Mouse (Mus musculus) mouse embryonic stem cell (cell line): ENCODE data around the gene Dnhd1.

Source experiments
- in situ Hi-C, 2 experiments: fragments of 300-500 bp; cut with MboI; formaldehyde crosslinking; loops; 1 replicate in 1 of 2; 3 replicates in 1 of 2; pipeline ENCODE4 v1.14.3; 2019 to 2020; ENCODE audit warnings: low sequenced_read_pairs in 2 of 2, low pct_unique_long_range_greater_than_20kb in 1 of 2, mixed read lengths in 1 of 2; ENCODE audit not compliant: unreplicated experiment in 1 of 2

Dnhd1 gene

GRCm38 (mm10) chr7:105762517-105763270 lies 112.1 kb downstream of the Dnhd1 start:
- in situ Hi-C loops: no loop called here

DNA sequence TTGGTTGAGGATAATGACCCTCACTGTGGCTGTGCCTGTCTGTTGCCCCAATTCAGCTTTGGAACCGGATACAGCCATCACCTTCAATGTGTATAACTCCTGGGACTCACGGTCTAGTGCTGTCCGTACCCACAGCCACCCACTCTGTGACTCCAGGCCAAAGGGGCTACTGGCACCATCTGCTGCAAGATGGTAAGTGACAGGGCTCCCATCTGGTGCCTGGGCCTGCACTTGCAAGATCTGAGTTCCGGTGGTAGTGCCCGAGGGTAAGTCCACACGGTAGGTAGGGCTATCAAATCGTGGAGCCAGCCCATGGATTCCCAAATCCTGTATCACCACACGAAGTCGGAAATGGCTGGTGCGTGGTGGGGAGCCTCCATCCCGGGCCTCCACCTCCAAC lies 113.7 kb downstream of the Dnhd1 start:
- in situ Hi-C loops: no loop called here

DNA sequence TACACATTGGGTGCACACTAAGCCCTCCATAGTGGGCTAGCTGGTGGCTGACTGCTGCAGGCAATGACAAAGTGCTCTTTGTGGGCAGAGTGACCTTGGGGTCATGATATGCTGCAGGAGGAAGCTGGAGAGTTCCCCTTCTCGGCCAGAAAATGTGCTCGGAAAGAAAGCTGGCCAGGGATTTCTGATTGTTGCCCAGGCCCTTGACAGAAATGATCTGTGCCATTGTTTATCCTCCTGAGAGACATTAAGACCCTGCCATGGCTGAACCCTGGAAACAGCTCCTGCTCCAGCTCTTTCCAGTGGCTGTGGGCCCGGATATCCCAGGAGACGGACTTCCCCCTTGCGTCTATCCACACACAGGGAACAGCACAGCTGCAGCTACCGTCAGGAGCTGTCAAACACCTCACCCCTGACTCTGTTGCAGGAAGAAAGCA lies 117.1 kb downstream of the Dnhd1 start:
- in situ Hi-C loops: no loop called here

DNA sequence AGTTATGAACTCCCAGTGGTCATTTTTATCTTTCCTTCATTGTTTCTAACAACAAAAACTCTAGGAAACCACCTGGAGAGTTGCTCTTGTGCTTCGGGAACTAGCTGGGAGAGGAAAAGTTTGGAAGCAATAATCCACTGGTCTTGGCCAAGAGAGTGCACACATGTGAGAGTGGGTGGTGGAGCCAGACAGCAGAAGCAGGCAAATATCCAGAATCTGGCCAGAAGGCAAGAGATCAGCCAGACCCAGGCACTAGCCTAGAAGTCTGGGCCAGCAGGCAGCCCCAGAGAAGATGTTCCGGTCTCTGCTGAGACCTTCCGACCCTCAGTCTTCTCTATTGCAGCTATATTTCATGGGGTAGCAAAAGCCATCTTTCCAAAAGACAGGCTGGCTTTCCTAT lies 119.3 kb downstream of the Dnhd1 start:
- in situ Hi-C loops: no loop called here
